Mouse (Mus musculus): ENCODE measurements at regions not wholly inside any gene's neighbourhood (a gene's known extent, or its start where the extent isn't known, plus 50 kb on each side); places are given as distances from the start of the nearest gene placed in this dataset.

DNA sequence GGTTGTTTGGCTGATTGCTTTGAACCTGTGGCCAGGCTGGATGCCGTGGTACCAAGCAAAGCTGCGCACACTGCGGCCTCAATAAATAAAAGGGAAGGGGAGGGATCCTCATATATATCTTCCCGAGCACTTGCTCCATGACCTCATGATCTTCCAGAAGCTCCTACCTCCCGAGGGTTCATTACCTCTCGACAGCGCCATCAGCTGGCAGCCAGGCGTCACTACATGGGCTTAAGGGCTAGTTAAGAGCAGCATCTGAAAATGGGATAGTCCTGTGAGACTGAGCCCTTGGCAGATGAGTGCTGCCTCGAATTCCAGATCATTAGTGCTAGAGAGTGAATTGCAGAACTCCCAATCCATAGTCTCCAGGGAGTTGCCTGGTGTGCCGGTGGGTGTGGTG is 134.0 kb downstream of the Zfp281 start:
- TF ChIP-seq USF1 (IDR thresholded peaks at IDR 0.05; ENCODE audit: low read depth) (no peak), REST (IDR thresholded peaks at IDR 0.05; ENCODE audit: insufficient read depth, insufficient read length) (no peak), POLR2A (IDR thresholded peaks at IDR 0.05; ENCODE audit: insufficient read length, low read depth) (no peak), E2F4 (IDR thresholded peaks at IDR 0.05; ENCODE audit: insufficient read depth) (no peak), MAX (IDR thresholded peaks at IDR 0.05; ENCODE audit: low read depth) (no peak), MYOD1 (IDR thresholded peaks at IDR 0.05; ENCODE audit: control insufficient read depth in 1 of 3, insufficient read length in 2 of 3, low read depth in 2 of 3) (no peak), CEBPB (IDR thresholded peaks at IDR 0.05; ENCODE audit: insufficient read depth, poor library complexity, severe bottlenecking) (no peak), MYOG (IDR thresholded peaks at IDR 0.05; ENCODE audit: control insufficient read depth in 1 of 3, insufficient read depth in 1 of 3, insufficient read length in 2 of 3, low read depth in 2 of 3) (no peak), SRF (IDR thresholded peaks at IDR 0.05; ENCODE audit: control insufficient read depth, insufficient read length, low read depth) (no peak)

Data from myocyte (in vitro differentiated cells).